Mouse (Mus musculus) hindbrain, embryonic 11.5 days (tissue): Measurements from ENCODE around the gene Ttc16. TPM values are rescaled to one million over a fixed set of nuclear protein-coding genes. Genes with fewer than 3 reads are reported as not detected.

Experiments used
- ATAC-seq: fragments of 200-750 bp; cut with Nextera tagmentation; 2 replicates; pipeline ENCODE4 v1.8.0; 2017; ENCODE audit warnings: mild to moderate bottlenecking, moderate TSS enrichment, moderate library complexity; ENCODE audit not compliant: low FRiP score
- DNase-seq: peaks from one replicate; pipeline ENCODE4 v3.0.0-alpha.2; 2015; ENCODE audit warnings: low spot score
- H3K27ac ChIP-seq: fragments of 300-500 bp; sonication (generic); 2 replicates; pipeline ENCODE4 v1.5.1; 2014; ENCODE audit warnings: mild to moderate bottlenecking, low read depth, low read length
- H3K27me3 ChIP-seq: fragments of 300-500 bp; sonication (generic); 2 replicates; pipeline ENCODE4 v1.6.1; 2014; ENCODE audit warnings: mild to moderate bottlenecking, low read length, moderate library complexity, mixed read lengths; ENCODE audit not compliant: control insufficient read depth, insufficient read depth
- H3K36me3 ChIP-seq: fragments of 300-500 bp; sonication (generic); 2 replicates; pipeline ENCODE4 v1.6.1; 2014; ENCODE audit warnings: mild to moderate bottlenecking, low read length, moderate library complexity, mixed read lengths; ENCODE audit not compliant: control insufficient read depth, insufficient read depth
- H3K4me1 ChIP-seq: fragments of 300-500 bp; sonication (generic); replicated peaks from 2 replicates; pipeline ENCODE4 v1.6.1; 2014; ENCODE audit warnings: low read length, mixed read lengths; ENCODE audit not compliant: control insufficient read depth, insufficient read depth
- H3K4me2 ChIP-seq: fragments of 300-500 bp; sonication (generic); replicated peaks from 2 replicates; pipeline ENCODE4 v1.6.1; 2014; ENCODE audit warnings: mild to moderate bottlenecking, low read depth, low read length
- H3K4me3 ChIP-seq: fragments of 300-500 bp; sonication (generic); 2 replicates; pipeline ENCODE4 v1.5.1; 2014; ENCODE audit warnings: low read depth, low read length
- H3K9ac ChIP-seq: fragments of 300-500 bp; sonication (generic); 2 replicates; pipeline ENCODE4 v1.6.1; 2014; ENCODE audit warnings: low read depth, low read length
- H3K9me3 ChIP-seq: fragments of 300-500 bp; sonication (generic); 2 replicates; pipeline ENCODE4 v1.6.1; 2016; ENCODE audit warnings: low read length; ENCODE audit not compliant: control insufficient read depth
- WGBS: fragments of 180-500 bp; shearing (Covaris S2); extraction: QIAGEN DNeasy Blood & Tissue Kit; methylation state at CpG from one replicate; pipeline ENCODE4 v1.1.7; 2014; 5-methylcytosine and 5-hydroxymethylcytosine counted together
- polyA plus RNA-seq: library from polyadenylated mRNA; unstranded; fragments of >200 nt; fragmentation: Nextera tagmentation; extraction: Ambion mirVana; gene quantifications from 2 replicates; pipeline ENCODE4 v1.2.1, GENCODE M21; 2014

Ttc16 gene
- polyA plus RNA-seq, 1 experiment from 2014 or later, result 0.34 TPM

DNA sequence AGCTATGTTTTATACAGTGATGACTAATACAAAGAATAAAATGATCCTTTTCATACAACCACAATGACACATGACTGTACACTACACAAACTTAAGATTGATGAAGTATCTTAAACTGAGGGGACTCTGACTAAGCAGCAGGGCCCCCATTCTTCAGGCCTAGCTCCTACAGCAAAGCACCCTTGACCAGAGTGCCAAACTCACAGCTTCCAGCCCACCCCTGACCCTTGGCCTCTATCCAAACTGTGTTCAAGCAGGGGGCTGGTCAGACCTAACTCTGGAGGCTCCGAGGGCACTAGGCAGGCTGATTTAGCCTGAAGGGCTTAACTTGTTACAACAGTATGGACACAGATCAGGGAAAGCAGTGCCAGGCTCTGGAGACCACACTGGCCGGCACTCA is 13.1 kb upstream of the Ttc16 start:
- Histone ChIP-seq H3K4me3 (no peak overlapping the region), H3K36me3 (no peaks in the 10 kb centered on the region), H3K4me1 (no peaks in the 10 kb centered on the region), H3K9me3 (no peaks in the 10 kb centered on the region), H3K27me3 (no peaks in the 10 kb centered on the region), H3K9ac (no peak overlapping the region), H3K4me2 (no peak overlapping the region), H3K27ac (no peak overlapping the region)
- ATAC-seq, result no peak
- WGBS, result 65% methylated on average over 2 of the region's 2 CpGs
- no peak for DNase-seq

- ATAC-seq (no peak), DNase-seq (peak; percentile 41)
- no peak overlapping the region for H3K4me2 ChIP-seq
Measured at GRCm38 (mm10) chr2:32787176-32787575, 11.7 kb upstream of the Ttc16 start.

GRCm38 (mm10) chr2:32784048-32784681 is 8.7 kb upstream of the Ttc16 start, which contains the start of gene Cfap157:
Gene Cfap157, minus strand, starts transcription at chr2:32784428.
- Histone ChIP-seq H3K9me3 (no peaks in the 10 kb centered on the region), H3K4me2 (no peak within 1 kb of the TSS), H3K27me3 (no peaks in the 10 kb centered on the region), H3K36me3 (no peaks in the 10 kb centered on the region), H3K27ac (no peak within 1 kb of the TSS), H3K4me1 (no peaks in the 10 kb centered on the region), H3K9ac (no peak within 1 kb of the TSS), H3K4me3 (no peak within 1 kb of the TSS)
- ATAC-seq (no peak), DNase-seq (no peak)
- WGBS, result 65% methylated on average over 4 of the region's 4 CpGs

More at GRCm38 (mm10) chr2:32787176-32787575, 11.7 kb upstream of the Ttc16 start:
- 64% methylated on average over 6 of the region's 6 CpGs for WGBS
- no peak overlapping the region for H3K27ac ChIP-seq
- no peak overlapping the region for H3K9ac ChIP-seq
- H3K27me3 ChIP-seq, result no peaks in the 10 kb centered on the region
- no peak overlapping the region for H3K4me3 ChIP-seq
- H3K4me1 ChIP-seq, result no peaks in the 10 kb centered on the region
- H3K36me3 ChIP-seq, result no peaks in the 10 kb centered on the region
- no peaks in the 10 kb centered on the region for H3K9me3 ChIP-seq

DNA sequence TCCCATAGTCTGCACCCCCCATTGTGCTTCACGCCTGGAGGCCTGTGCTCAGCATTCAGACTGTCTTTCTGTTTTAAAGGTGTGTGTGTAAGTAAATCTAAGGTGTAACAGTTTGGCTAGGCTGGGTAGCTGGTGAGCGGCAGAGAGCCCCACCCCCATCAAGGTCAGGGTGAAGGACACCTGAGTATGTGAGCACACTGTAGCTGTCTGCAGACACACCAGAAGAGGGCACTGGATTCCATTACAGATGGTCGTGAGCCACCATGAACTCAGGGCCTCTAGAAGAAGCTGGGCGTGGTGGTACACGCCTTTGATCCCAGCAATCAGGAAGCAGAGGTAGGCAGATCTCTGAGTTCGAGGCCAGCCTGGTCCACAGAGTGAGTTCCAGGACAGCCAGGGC is 6.3 kb upstream of the Ttc16 start:
- no peak for DNase-seq
- no peaks in the 10 kb centered on the region for H3K27me3 ChIP-seq
- H3K9ac ChIP-seq, result no peak overlapping the region
- ATAC-seq, result no peak
- no peak overlapping the region for H3K4me3 ChIP-seq
- no peaks in the 10 kb centered on the region for H3K36me3 ChIP-seq
- 76% methylated on average over 6 of the region's 6 CpGs for WGBS
- H3K9me3 ChIP-seq, result no peaks in the 10 kb centered on the region
- H3K27ac ChIP-seq, result no peak overlapping the region
- no peaks in the 10 kb centered on the region for H3K4me1 ChIP-seq
- H3K4me2 ChIP-seq, result no peak overlapping the region

GRCm38 (mm10) chr2:32779714-32780113 is 4.3 kb upstream of the Ttc16 start:
- Histone ChIP-seq H3K27ac (no peak overlapping the region), H3K4me3 (no peak overlapping the region), H3K4me2 (no peak overlapping the region), H3K9me3 (no peaks in the 10 kb centered on the region), H3K36me3 (no peaks in the 10 kb centered on the region), H3K9ac (no peak overlapping the region), H3K4me1 (0 out of 2 replicates have a peak, but pooled peaks cover 5% of the 10 kb centered on the region), H3K27me3 (no peaks in the 10 kb centered on the region)
- DNase-seq (no peak), ATAC-seq (no peak)
- WGBS, result 87% methylated on average over 6 of the region's 6 CpGs

DNA sequence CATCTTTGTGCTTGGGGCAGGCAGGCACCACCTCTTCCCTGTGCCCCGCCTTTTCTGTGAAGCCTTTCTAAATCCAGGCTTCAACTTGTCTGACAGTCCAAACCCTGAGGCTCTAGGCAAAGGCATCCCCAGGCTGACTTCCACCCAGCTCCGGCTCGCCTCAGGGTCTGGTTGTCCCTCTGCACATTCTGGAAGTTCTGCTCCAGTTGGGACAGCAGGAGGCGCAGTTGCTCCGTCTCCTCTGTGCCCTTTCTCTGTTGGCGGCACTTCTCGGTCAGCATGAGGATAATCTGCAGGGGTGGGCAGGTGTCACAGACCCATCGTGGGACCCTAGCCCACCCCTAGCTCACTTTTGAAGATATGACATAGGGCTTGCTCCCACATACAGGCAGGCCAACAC is 3.7 kb upstream of the Ttc16 start:
- WGBS, result 21% methylated on average over 8 of the region's 8 CpGs

GRCm38 (mm10) chr2:32778081-32778480 is 2.6 kb upstream of the Ttc16 start:
- 0 out of 2 replicates have a peak, but pooled peaks cover 5% of the 10 kb centered on the region for H3K4me1 ChIP-seq
- DNase-seq (no peak), ATAC-seq (no peak)
- H3K4me3 ChIP-seq, result no peak overlapping the region
- no peaks in the 10 kb centered on the region for H3K9me3 ChIP-seq
- WGBS, result 91% methylated on average over 6 of the region's 6 CpGs
- H3K4me2 ChIP-seq, result no peak overlapping the region
- no peaks in the 10 kb centered on the region for H3K36me3 ChIP-seq
- no peak overlapping the region for H3K9ac ChIP-seq
- H3K27ac ChIP-seq, result no peak overlapping the region
- H3K27me3 ChIP-seq, result no peaks in the 10 kb centered on the region

More for the DNA sequence above, 3.7 kb upstream of the Ttc16 start:
- Histone ChIP-seq H3K4me3 (no peak overlapping the region), H3K4me2 (no peak overlapping the region; the same call in 1 of the 2 replicates), H3K27ac (no peak overlapping the region), H3K4me1 (0 out of 2 replicates have a peak, but pooled peaks cover 5% of the 10 kb centered on the region), H3K9me3 (no peaks in the 10 kb centered on the region), H3K27me3 (no peaks in the 10 kb centered on the region), H3K36me3 (no peaks in the 10 kb centered on the region), H3K9ac (no peak overlapping the region)
- peak; percentile 73 for DNase-seq
- ATAC-seq, result no peak

DNA sequence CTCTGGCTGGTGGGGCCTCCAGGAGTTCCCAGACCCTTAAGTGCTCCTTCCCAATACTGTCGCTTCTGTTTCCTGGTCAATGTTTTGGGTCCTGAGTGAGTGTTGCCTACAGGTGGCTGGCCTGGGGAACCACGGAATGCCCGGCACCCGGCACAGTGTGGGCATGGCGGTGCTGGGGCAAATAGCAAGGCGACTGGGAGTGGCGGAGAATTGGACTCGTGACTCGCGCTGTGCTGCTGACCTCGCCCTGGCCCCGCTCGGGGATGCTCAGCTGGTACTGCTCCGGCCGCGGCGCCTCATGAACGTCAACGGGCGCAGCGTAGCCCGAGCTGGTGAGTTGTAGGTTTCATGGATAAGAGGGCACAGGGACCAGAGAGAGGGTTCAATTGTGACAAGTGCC is 759 bp upstream of the Ttc16 start:
- Histone ChIP-seq H3K4me1 (0 out of 2 replicates have a peak, but pooled peaks cover 5% of the 10 kb centered on the region), H3K4me2 (peak overlapping the region; percentile 79), H3K9me3 (no peaks in the 10 kb centered on the region), H3K27ac (no peak overlapping the region), H3K27me3 (no peaks in the 10 kb centered on the region), H3K36me3 (no peaks in the 10 kb centered on the region), H3K4me3 (peak overlapping the region; percentile 53), H3K9ac (peak overlapping the region; percentile 49)
- ATAC-seq (no peak), DNase-seq (no peak)
- 22% methylated on average over 22 of the region's 22 CpGs for WGBS

- Histone ChIP-seq H3K9me3 (no peaks in the 10 kb centered on the region), H3K4me2 (no peak overlapping the region), H3K36me3 (no peaks in the 10 kb centered on the region), H3K4me3 (no peak overlapping the region), H3K27ac (no peak overlapping the region), H3K27me3 (no peaks in the 10 kb centered on the region), H3K9ac (no peak overlapping the region), H3K4me1 (0 out of 2 replicates have a peak, but pooled peaks cover 5% of the 10 kb centered on the region)
- 89% methylated on average over 8 of the region's 8 CpGs for WGBS
- ATAC-seq, result no peak
- DNase-seq, result no peak
Measured at GRCm38 (mm10) chr2:32772626-32773279, 2.7 kb downstream of the Ttc16 start.
